In the genomic region with DNA sequence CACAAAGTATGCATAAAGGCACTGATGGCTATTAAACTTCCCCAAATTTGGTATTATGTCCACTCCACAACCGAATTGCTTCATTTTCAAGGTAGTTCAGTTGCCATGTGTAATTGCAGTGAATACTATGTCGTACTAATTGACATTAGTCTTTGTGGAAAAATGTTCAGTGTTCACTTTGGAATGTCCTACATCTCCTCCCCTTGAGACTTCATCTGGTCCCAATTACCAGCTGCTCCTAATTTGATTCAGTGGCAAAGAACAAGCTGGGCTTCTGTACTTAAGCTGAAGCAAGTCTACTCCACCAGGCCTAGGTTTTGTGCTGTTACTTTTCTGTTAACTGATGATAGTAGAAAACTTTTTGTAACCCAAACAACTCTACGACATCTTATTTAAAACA, we compare ENCODE assay signal across 29 mouse cellular contexts.
A peak's percentile ranks its signal among the peaks of the same experiment; 100 is the strongest.
DNase-seq lines count a peak whose midpoint lies in the region; ATAC-seq lines count a peak whose summit lies in the region.
"Had no signal": no experiment of that assay in that cellular context is flagged by ENCODE, and none has a peak within 500 bp of the region (broad histone marks: within the 10 kb centered on the region; RNA-seq: fewer than 3 reads in every experiment).

No protein-coding gene starts in this region.

- 30% methylated on average over 3 of the region's 3 CpGs for WGBS in embryonic facial prominence, embryonic 14.5 days
- 20% methylated on average over 3 of the region's 3 CpGs for WGBS in limb, embryonic 11.5 days

- no peak overlapping the region for H3K4me3 ChIP-seq in embryonic facial prominence, embryonic 14.5 days (ENCODE audit: low read depth, low read length)
- no peak overlapping the region for H3K4me3 ChIP-seq in limb, embryonic 11.5 days (ENCODE audit: low read depth, low read length)
- H3K4me3 ChIP-seq: forebrain, embryonic 10.5 days; heart, embryonic 10.5 days; hindbrain, embryonic 15.5 days; layer of hippocampus, adult 2 months; left cerebral cortex, adult 2 months; liver, embryonic 12.5 days; midbrain, embryonic 12.5 days; myocyte; neural tube, embryonic 12.5 days had no signal

- no peak overlapping the region for H3K27ac ChIP-seq in embryonic facial prominence, embryonic 14.5 days (replicated peaks; ENCODE audit: low read depth, low read length)
- H3K27ac ChIP-seq in limb, embryonic 11.5 days (replicated peaks; ENCODE audit: low read depth, low read length) = no peak overlapping the region
- H3K27ac ChIP-seq: forebrain, embryonic 10.5 days; heart, embryonic 10.5 days; hindbrain, embryonic 15.5 days; layer of hippocampus, adult 2 months; left cerebral cortex, adult 2 months; liver, embryonic 12.5 days; midbrain, embryonic 12.5 days; neural tube, embryonic 12.5 days had no signal

- H3K4me1 ChIP-seq in embryonic facial prominence, embryonic 14.5 days (ENCODE audit: control insufficient read depth, insufficient read depth, low read length) = no peaks in the 10 kb centered on the region
- H3K4me1 ChIP-seq in limb, embryonic 11.5 days (ENCODE audit: control insufficient read depth, insufficient read depth, low read length) = no peaks in the 10 kb centered on the region
- H3K4me1 ChIP-seq: heart, embryonic 10.5 days; hindbrain, embryonic 15.5 days; liver, embryonic 12.5 days; midbrain, embryonic 12.5 days; neural tube, embryonic 12.5 days had no signal

- H3K9ac ChIP-seq in embryonic facial prominence, embryonic 14.5 days (ENCODE audit: low read depth, low read length) = no peak overlapping the region
- H3K9ac ChIP-seq in limb, embryonic 11.5 days (ENCODE audit: low read length) = no peak overlapping the region
- H3K9ac ChIP-seq: forebrain, postnatal 0 days; hindbrain, embryonic 15.5 days; liver, embryonic 12.5 days; liver, postnatal 0 days; midbrain, embryonic 12.5 days; neural tube, embryonic 12.5 days had no signal

- peak; percentile 88 for DNase-seq in Muller cell, postnatal 12 days (ENCODE audit: inconsistent ontology term)
- DNase-seq in embryo, embryonic 10.5 days (ENCODE audit: low spot score) = peak; percentile 62
- peak; percentile 62 for DNase-seq in embryonic facial prominence, embryonic 14.5 days (ENCODE audit: low spot score)
- peak; percentile 25 for DNase-seq in limb, embryonic 11.5 days (ENCODE audit: low spot score)
- DNase-seq in kidney, adult 18-20 months = no peak
- no peak for DNase-seq in thymus, postnatal 14 days
- DNase-seq: adrenal gland, adult 2 months; adrenal gland, postnatal 36 days; B cell, adult 2 months; cerebellum, adult 8-10 months; cerebellum, postnatal 25 days; forebrain, postnatal 0 days; gastrocnemius, postnatal 14 days; heart, adult 11 months; heart, postnatal 4 days; kidney, postnatal 14 days; liver, postnatal 0 days; lung, postnatal 36 days had no signal

- no peak for ATAC-seq in embryonic facial prominence, embryonic 14.5 days (ENCODE audit: low read depth)
- ATAC-seq in limb, embryonic 11.5 days (ENCODE audit: insufficient number of reproducible peaks, low FRiP score, low TSS enrichment, low read depth) = no peak
- no peak for ATAC-seq in granulocyte monocyte progenitor cell, adult 5-6 weeks (replicated peaks; ENCODE audit: poor library complexity, severe bottlenecking)
- ATAC-seq: activated CD4-positive, CD25-positive, alpha-beta regulatory T cell, adult 4 months; forebrain, postnatal 0 days; liver, embryonic 12.5 days; liver, postnatal 0 days had no signal

- no peaks in the 10 kb centered on the region for H3K36me3 ChIP-seq in embryonic facial prominence, embryonic 14.5 days (ENCODE audit: control insufficient read depth, insufficient read depth, low read length)
- H3K36me3 ChIP-seq in limb, embryonic 11.5 days (ENCODE audit: control insufficient read depth, insufficient read depth, low read length) = no peaks in the 10 kb centered on the region
- H3K36me3 ChIP-seq: forebrain, embryonic 10.5 days; heart, embryonic 10.5 days; hindbrain, embryonic 15.5 days; liver, embryonic 12.5 days; midbrain, embryonic 12.5 days; neural tube, embryonic 12.5 days had no signal

- H3K9me3 ChIP-seq in embryonic facial prominence, embryonic 14.5 days (ENCODE audit: control insufficient read depth, low read length) = no peaks in the 10 kb centered on the region
- H3K9me3 ChIP-seq in limb, embryonic 11.5 days (ENCODE audit: control insufficient read depth, low read length) = no peaks in the 10 kb centered on the region
- H3K9me3 ChIP-seq: forebrain, embryonic 10.5 days; heart, embryonic 10.5 days; hindbrain, embryonic 15.5 days; liver, embryonic 12.5 days; midbrain, embryonic 12.5 days; neural tube, embryonic 12.5 days had no signal

- no peak overlapping the region for H3K4me2 ChIP-seq in embryonic facial prominence, embryonic 14.5 days (ENCODE audit: low read depth, low read length)
- no peak overlapping the region for H3K4me2 ChIP-seq in limb, embryonic 11.5 days (ENCODE audit: low read depth, severe bottlenecking)
- H3K4me2 ChIP-seq: hindbrain, embryonic 15.5 days; liver, embryonic 12.5 days; midbrain, embryonic 12.5 days; neural tube, embryonic 12.5 days had no signal

- H3K27me3 ChIP-seq in embryonic facial prominence, embryonic 14.5 days (replicated peaks; ENCODE audit: control insufficient read depth, insufficient read depth, low read length) = no peaks in the 10 kb centered on the region
- no peaks in the 10 kb centered on the region for H3K27me3 ChIP-seq in limb, embryonic 11.5 days (ENCODE audit: control insufficient read depth, insufficient read depth, low read length)
- H3K27me3 ChIP-seq: hindbrain, embryonic 15.5 days; liver, embryonic 12.5 days; midbrain, embryonic 12.5 days; neural tube, embryonic 12.5 days had no signal

Comparison
In these comparisons a context has a peak if more than half of its experiments do, and no peak if none do; other contexts are left out.
1. DNase-seq: peak in Muller cell, postnatal 12 days (single experiment), embryo, embryonic 10.5 days (single experiment), embryonic facial prominence, embryonic 14.5 days (single experiment) and limb, embryonic 11.5 days (single experiment); none in kidney, adult 18-20 months (single experiment) and thymus, postnatal 14 days (single experiment).